In the genomic region with DNA sequence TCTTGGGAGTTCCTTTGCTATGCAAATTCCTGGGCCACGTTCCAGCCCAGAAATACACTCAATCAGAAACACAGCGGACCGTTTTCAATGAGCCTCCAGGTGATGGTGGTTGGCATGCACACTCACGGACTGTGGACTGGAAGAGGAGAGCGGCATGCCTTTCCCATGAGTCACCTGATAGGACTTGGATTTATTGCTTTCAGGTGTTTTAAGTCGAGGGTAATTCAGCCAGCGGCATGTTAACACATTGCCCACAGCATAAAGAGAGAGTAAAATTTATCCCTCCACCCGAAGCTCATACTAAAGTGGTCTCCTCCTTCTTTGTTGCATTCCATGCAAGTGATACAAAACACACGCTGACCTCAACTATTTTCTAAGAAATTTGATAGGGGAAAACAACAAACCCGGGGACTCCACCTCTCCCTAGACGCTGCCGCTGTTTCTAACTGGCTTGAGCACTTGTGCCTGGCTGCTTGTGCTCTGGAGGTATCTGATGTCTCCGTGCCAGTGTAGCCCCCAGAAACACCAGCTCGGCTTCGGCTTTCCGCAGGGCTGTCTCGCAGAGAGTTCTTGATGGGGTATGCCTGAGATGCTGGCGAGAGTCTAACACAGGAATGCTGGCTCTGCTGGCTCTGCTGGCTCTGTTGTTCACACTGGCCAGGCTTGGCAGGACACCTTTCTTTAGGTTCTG, we compare ENCODE assay signal across 8 mouse cellular contexts.
DNase-seq lines count a peak whose midpoint lies in the region; ATAC-seq and TF ChIP-seq lines count a peak whose summit lies in the region.

No protein-coding gene starts in this region.

- TF ChIP-seq CTCF in layer of hippocampus, adult 2 months (conservative IDR thresholded peaks at IDR 0.05): no peak

- H3K36me3 ChIP-seq in embryonic facial prominence, embryonic 11.5 days (replicated peaks; ENCODE audit: control insufficient read depth, insufficient read depth, low read depth, low read length): no peaks in the 10 kb centered on the region
- no peaks in the 10 kb centered on the region for H3K36me3 ChIP-seq in heart, embryonic 16.5 days (ENCODE audit: control insufficient read depth, insufficient read depth)

- 20% methylated on average over 18 of the region's 18 CpGs for WGBS in embryonic facial prominence, embryonic 11.5 days
- WGBS in heart, embryonic 16.5 days: 15% methylated on average over 18 of the region's 18 CpGs

- no peaks in the 10 kb centered on the region for H3K9me3 ChIP-seq in embryonic facial prominence, embryonic 11.5 days (replicated peaks; ENCODE audit: control insufficient read depth, low read length)
- H3K9me3 ChIP-seq in heart, embryonic 16.5 days (replicated peaks; ENCODE audit: control insufficient read depth, low read length): no peaks in the 10 kb centered on the region

- peak overlapping the region; percentile 22; the same call in 1 of the 2 replicates for H3K4me3 ChIP-seq in layer of hippocampus, adult 2 months
- no peak overlapping the region for H3K4me3 ChIP-seq in embryonic facial prominence, embryonic 11.5 days (ENCODE audit: low read depth, low read length)
- peak overlapping the region; percentile 42 for H3K4me3 ChIP-seq in heart, embryonic 16.5 days (ENCODE audit: low read length)

- H3K4me1 ChIP-seq in embryonic facial prominence, embryonic 11.5 days (ENCODE audit: control insufficient read depth, insufficient read depth, low read length): no peaks in the 10 kb centered on the region
- H3K4me1 ChIP-seq in heart, embryonic 16.5 days (ENCODE audit: control insufficient read depth, insufficient read depth, low read length): peaks cover 17% of the 10 kb centered on the region

- DNase-seq in layer of hippocampus, adult 2 months (ENCODE audit: low spot score in 2 of 2): no peak
- no peak for DNase-seq in layer of hippocampus, adult 8-10 months (ENCODE audit: low spot score in 2 of 2)
- DNase-seq in embryonic facial prominence, embryonic 11.5 days (ENCODE audit: low spot score): peak; percentile 71
- peak; percentile 68 for DNase-seq in kidney, postnatal 10 days
- DNase-seq in lung, postnatal 4 days: peak; percentile 59 to 66
- DNase-seq in thymus, postnatal 4 days: peak; percentile 70
- no peak for DNase-seq in left cerebral cortex, adult 18-20 months (ENCODE audit: low spot score in 2 of 2)

- peak; percentile 37; the same call in 1 of the 2 replicates for ATAC-seq in embryonic facial prominence, embryonic 11.5 days (replicated peaks; ENCODE audit: insufficient number of reproducible peaks, low FRiP score, low TSS enrichment, low read depth)
- peak; percentile 54 for ATAC-seq in heart, embryonic 16.5 days (replicated peaks; ENCODE audit: extremely low read depth, insufficient read depth, low FRiP score)

- peak overlapping the region; percentile 46 for H3K9ac ChIP-seq in embryonic facial prominence, embryonic 11.5 days (replicated peaks; ENCODE audit: low read length)
- peak overlapping the region; percentile 64 for H3K9ac ChIP-seq in heart, embryonic 16.5 days (ENCODE audit: low read length)

- H3K27me3 ChIP-seq in embryonic facial prominence, embryonic 11.5 days (ENCODE audit: control insufficient read depth, insufficient read depth, low read length): no peaks in the 10 kb centered on the region
- H3K27me3 ChIP-seq in heart, embryonic 16.5 days (ENCODE audit: control insufficient read depth, insufficient read depth, low read length): no peaks in the 10 kb centered on the region

- H3K27ac ChIP-seq in layer of hippocampus, adult 2 months: 0 out of 2 replicates have a peak overlapping the region, but pooled peaks have one; percentile 36
- H3K27ac ChIP-seq in embryonic facial prominence, embryonic 11.5 days (replicated peaks; ENCODE audit: low read depth, low read length): peak overlapping the region; percentile 73
- peak overlapping the region; percentile 84 for H3K27ac ChIP-seq in heart, embryonic 16.5 days (ENCODE audit: low read length)

- peak overlapping the region; percentile 42 for H3K4me2 ChIP-seq in embryonic facial prominence, embryonic 11.5 days (ENCODE audit: low read depth, low read length)
- peak overlapping the region; percentile 71 for H3K4me2 ChIP-seq in heart, embryonic 16.5 days (ENCODE audit: low read depth, low read length)

Comparison
In these comparisons a context has a peak if more than half of its experiments do, and no peak if none do; other contexts are left out.
1. DNase-seq: peak in embryonic facial prominence, embryonic 11.5 days (single experiment), kidney, postnatal 10 days (single experiment), lung, postnatal 4 days (2 of 2) and thymus, postnatal 4 days (single experiment); none in layer of hippocampus, adult 2 months (0 of 2), layer of hippocampus, adult 8-10 months (0 of 2) and left cerebral cortex, adult 18-20 months (0 of 2).
2. Peak in every context shown above with its lines, with median percentiles within 50 percentile points of each other: H3K27ac ChIP-seq.